Mouse (Mus musculus) cerebellum, adult (tissue): ENCODE results near the gene C530025M09Rik.

Experiments used
- ATAC-seq: cut with Nextera tagmentation; 2 replicates; pipeline ENCODE4 v1.9.2; 2017; ENCODE audit warnings: mild to moderate bottlenecking, moderate library complexity, mixed read lengths; ENCODE audit not compliant: insufficient number of reproducible peaks, low FRiP score, low TSS enrichment

The C530025M09Rik gene

GRCm38 (mm10) chr2:149805256-149805655 is 25.8 kb downstream of the C530025M09Rik start:
- no peak for ATAC-seq

DNA sequence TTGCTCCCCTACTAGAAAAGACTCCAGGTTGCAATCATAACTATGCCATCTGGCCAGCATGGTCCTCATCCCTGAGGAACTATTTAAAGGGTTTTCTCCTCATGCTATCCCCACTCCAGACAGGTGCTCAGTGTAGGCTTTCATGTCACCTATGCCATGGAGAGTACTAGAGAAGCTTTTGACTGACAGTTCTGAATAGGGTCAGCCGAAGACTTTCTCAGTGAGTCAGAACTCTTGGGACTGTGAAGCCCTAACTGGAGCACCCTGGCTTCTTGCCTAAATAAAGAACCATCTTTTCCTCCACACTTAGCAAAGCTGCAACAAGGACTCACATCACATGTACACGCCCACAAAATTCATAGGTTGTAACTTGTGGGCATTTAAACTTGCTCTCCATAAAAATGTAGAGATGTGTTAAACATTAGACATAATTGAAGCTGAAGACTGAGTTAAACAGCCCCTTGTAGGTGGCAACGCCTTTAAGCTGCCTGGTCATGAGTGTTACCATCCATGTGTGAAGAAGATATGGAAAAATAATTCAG is 26.3 kb downstream of the C530025M09Rik start:
- ATAC-seq = no peak

DNA sequence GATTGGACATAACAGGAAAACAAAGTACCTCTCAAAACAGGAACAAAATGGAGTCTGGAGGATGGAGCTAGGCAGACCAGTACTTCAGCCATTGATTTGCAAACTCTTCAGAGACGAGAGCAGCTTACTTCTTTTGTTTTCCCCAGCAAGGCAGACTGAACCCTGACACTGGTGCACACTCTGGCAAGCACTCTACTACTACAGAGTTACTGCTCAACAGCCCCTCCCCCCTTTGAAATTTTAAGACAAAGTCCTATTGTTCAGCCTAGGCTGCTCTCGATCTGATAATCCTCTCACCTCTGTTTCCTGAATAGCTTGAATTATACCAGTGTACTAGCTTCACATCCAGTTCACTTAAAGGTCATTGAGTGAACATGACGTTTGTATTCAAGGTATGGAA is 32.4 kb downstream of the C530025M09Rik start:
- ATAC-seq = no peak
